Mouse (Mus musculus): ENCODE data around the gene Plk3.

DNA sequence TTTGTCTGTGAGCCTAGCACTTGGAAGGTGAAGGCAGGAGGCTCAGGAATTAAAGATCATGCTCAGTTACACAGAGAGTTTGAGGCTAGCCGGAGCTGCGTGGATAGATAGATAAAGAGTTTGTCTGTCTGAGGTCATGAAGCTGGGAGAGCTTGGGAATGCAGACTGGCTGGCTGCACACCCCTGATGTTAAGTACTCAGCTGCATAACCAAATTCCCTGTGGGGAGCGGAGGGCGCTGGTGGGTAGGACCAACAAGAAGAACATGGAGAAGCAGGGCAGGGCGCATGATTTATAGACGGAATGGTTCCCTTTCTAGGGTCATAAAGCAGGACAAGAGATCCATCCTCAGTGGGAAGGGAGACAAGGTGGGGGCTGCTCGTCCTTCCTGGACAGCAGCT, 9.3 kb upstream of the Plk3 start:
- TF ChIP-seq CTCF (IDR thresholded peaks at IDR 0.05; ENCODE audit: insufficient read depth, low read length) (no peak), POLR2A (IDR thresholded peaks at IDR 0.05; ENCODE audit: borderline replicate concordance, extremely low read depth, low read depth, low read length) (no peak)
